Mouse (Mus musculus) heart, embryonic 10.5 days (tissue): ENCODE measurements around the gene Xbp1. TPM values are rescaled to one million over a fixed set of nuclear protein-coding genes. Genes with fewer than 3 reads are reported as not detected.
A peak's percentile ranks its signal among the peaks of the same experiment; 100 is the strongest.
"Not testable (repeated sequence)": the region's sequence is repeated elsewhere in the genome, so short reads cannot be mapped to it uniquely, and the experiment has no call there.

ENCODE experiments used
- DNase-seq: peaks from one replicate; pipeline ENCODE4 v3.0.0-alpha.2; 2017; ENCODE audit warnings: low spot score
- H3K27ac ChIP-seq: fragments of 300-500 bp; sonication (generic); 2 replicates; pipeline ENCODE4 v1.5.1; 2016; ENCODE audit warnings: mild to moderate bottlenecking
- H3K27me3 ChIP-seq: fragments of 300-500 bp; sonication (generic); 2 replicates; pipeline ENCODE4 v1.6.1; 2016; ENCODE audit warnings: mild to moderate bottlenecking; ENCODE audit not compliant: poor library complexity, insufficient read depth, severe bottlenecking
- H3K36me3 ChIP-seq: fragments of 300-500 bp; sonication (generic); 2 replicates; pipeline ENCODE4 v1.6.1; 2016; ENCODE audit warnings: mild to moderate bottlenecking, moderate library complexity
- H3K4me1 ChIP-seq: fragments of 300-500 bp; sonication (generic); 2 replicates; pipeline ENCODE4 v1.6.1; 2016; ENCODE audit warnings: mild to moderate bottlenecking
- H3K4me3 ChIP-seq: fragments of 300-500 bp; sonication (generic); 2 replicates; pipeline ENCODE4 v1.5.1; 2016; ENCODE audit warnings: mild to moderate bottlenecking, moderate library complexity
- H3K9me3 ChIP-seq: fragments of 300-500 bp; sonication (generic); 2 replicates; pipeline ENCODE4 v1.6.1; 2016; ENCODE audit warnings: mild to moderate bottlenecking, moderate library complexity
- WGBS: fragments of 180-500 bp; shearing (Covaris S2); methylation state at CpG from one replicate; pipeline ENCODE4 v1.1.7; 2016; 5-methylcytosine and 5-hydroxymethylcytosine counted together
- polyA plus RNA-seq: library from polyadenylated mRNA; unstranded; fragments of >200 nt; fragmentation: Nextera tagmentation; extraction: Ambion mirVana; gene quantifications from 2 replicates; pipeline ENCODE4 v1.2.1, GENCODE M21; 2016

Gene Xbp1
- polyA plus RNA-seq, result 131 and 174 TPM in 2 replicates

DNA sequence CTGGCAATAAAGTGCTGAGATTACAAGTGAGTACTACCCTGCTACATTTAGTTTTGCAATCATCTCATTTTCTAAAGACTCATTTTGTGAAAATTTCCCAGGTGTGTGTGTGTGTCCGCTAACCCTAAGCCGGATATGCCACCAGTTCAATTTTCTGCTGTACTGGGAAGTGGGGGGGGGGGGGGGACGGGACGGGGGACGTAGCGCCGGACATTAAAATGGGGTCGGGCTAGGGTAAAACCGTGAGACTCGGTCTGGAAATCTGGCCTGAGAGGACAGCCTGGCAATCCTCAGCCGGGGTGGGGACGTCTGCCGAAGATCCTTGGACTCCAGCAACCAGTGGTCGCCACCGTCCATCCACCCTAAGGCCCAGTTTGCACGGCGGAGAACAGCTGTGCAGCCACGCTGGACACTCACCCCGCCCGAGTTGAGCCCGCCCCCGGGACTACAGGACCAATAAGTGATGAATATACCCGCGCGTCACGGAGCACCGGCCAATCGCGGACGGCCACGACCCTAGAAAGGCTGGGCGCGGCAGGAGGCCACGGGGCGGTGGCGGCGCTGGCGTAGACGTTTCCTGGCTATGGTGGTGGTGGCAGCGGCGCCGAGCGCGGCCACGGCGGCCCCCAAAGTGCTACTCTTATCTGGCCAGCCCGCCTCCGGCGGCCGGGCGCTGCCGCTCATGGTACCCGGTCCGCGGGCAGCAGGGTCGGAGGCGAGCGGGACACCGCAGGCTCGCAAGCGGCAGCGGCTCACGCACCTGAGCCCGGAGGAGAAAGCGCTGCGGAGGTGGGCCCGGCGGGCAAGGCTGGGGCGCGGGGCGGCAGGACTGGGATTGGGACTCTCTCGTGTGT, at the start of gene Xbp1:
Gene Xbp1, plus strand, starts transcription at position 248 of the 854 bp plus-strand sequence.
- no peaks in the 10 kb centered on the region for H3K27me3 ChIP-seq
- peaks cover 34% of the 10 kb centered on the region for H3K36me3 ChIP-seq
- DNase-seq, result peak; percentile 99
- peak within 1 kb of the TSS; percentile 100 for H3K27ac ChIP-seq
- no peaks in the 10 kb centered on the region for H3K9me3 ChIP-seq
- H3K4me1 ChIP-seq, result peaks cover 23% of the 10 kb centered on the region
- WGBS, result under 1% methylated on average over 70 of the region's 72 CpGs
- peak within 1 kb of the TSS; percentile 100 for H3K4me3 ChIP-seq

DNA sequence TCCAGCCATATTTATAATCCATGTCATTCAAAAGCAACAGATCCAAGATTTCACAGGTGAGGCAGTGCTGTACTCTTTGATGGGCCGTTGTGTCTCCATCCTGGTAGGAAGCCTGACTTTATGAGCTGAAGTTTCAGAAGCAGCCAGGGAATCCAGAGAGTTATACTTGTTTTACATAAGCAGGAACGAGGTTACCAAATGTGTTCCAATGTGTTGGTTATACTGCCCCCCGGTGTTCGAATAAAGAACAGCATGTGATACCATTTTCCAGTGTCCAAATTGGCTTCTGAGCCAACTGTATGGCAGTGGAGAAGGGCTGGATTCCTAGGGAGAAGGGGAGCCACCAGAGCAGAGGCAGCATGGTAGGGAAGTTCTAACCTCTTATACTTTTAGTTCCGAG, 46.3 kb upstream of the Xbp1 start:
- H3K9me3 ChIP-seq, result no peaks in the 10 kb centered on the region
- H3K4me1 ChIP-seq, result no peaks in the 10 kb centered on the region
- WGBS, result 17% methylated on average over 5 of the region's 5 CpGs
- no peaks in the 10 kb centered on the region for H3K36me3 ChIP-seq
- H3K4me3 ChIP-seq, result no peak overlapping the region
- no peaks in the 10 kb centered on the region for H3K27me3 ChIP-seq
- DNase-seq, result peak; percentile 79
- H3K27ac ChIP-seq, result no peak overlapping the region

GRCm38 (mm10) chr11:5475556-5476118, 44.8 kb upstream of the Xbp1 start:
- H3K4me3 ChIP-seq, H3K4me1 ChIP-seq, H3K9me3 ChIP-seq, H3K27me3 ChIP-seq, DNase-seq, H3K36me3 ChIP-seq, H3K27ac ChIP-seq: not testable (repeated sequence)
- WGBS, result 97% methylated on average over 2 of the region's 2 CpGs

- H3K36me3 ChIP-seq, result no peaks in the 10 kb centered on the region
- WGBS, result 78% methylated on average over 4 of the region's 4 CpGs
- no peaks in the 10 kb centered on the region for H3K27me3 ChIP-seq
- H3K4me3 ChIP-seq, result no peak overlapping the region
- no peaks in the 10 kb centered on the region for H3K9me3 ChIP-seq
- H3K4me1 ChIP-seq, result no peaks in the 10 kb centered on the region
- DNase-seq, result no peak
- no peak overlapping the region for H3K27ac ChIP-seq
Measured at GRCm38 (mm10) chr11:5476806-5477205, 43.7 kb upstream of the Xbp1 start.

DNA sequence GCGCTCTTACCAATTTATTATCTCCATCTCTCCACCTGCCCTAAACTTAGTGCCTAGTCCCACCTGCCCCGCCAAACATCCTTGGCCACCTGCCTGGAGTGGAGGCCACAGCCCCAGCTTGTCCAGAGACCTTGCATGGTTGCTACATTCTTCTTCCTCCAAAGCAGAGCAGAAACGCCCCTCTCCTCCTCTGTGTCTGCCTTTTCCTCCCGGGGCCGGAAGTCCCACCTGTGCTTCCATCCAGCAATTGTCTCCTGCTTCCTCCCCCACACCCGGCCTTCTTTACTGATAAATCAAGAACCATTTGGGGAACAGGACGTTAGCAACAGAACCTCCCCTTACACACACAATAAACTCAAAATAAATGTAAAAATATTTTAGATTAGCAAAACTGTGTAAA, 42.3 kb upstream of the Xbp1 start:
- Histone ChIP-seq H3K9me3 (no peaks in the 10 kb centered on the region), H3K4me1 (no peaks in the 10 kb centered on the region), H3K4me3 (no peak overlapping the region), H3K27ac (no peak overlapping the region), H3K36me3 (no peaks in the 10 kb centered on the region), H3K27me3 (no peaks in the 10 kb centered on the region)
- DNase-seq, result no peak
- WGBS, result 74% methylated on average over 7 of the region's 7 CpGs

GRCm38 (mm10) chr11:5478831-5479230, 41.6 kb upstream of the Xbp1 start:
- Histone ChIP-seq H3K27ac (no peak overlapping the region), H3K27me3 (no peaks in the 10 kb centered on the region), H3K4me3 (no peak overlapping the region), H3K4me1 (no peaks in the 10 kb centered on the region), H3K36me3 (no peaks in the 10 kb centered on the region), H3K9me3 (no peaks in the 10 kb centered on the region)
- no peak for DNase-seq
- WGBS, result 84% methylated on average over 3 of the region's 3 CpGs

DNA sequence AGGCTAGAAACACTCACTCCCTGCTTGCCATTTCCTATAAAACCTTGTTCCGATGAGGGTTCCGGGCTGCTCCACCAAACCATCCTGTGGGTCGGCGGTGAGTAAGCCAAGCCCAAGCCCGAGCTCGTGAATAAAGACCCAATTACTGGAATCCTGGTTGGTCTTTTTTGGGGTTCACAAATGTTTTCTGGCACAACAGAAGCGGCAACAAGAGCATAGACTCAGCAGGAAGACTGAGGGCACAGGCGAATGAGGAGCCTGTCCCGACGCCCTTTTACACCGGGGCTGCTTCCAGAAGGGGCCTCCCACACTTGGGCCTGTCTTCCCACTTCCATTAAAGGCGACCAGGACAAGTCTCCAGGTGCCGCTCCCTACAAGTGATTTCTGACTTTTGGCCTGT, 37.9 kb upstream of the Xbp1 start:
- Histone ChIP-seq H3K36me3 (no peaks in the 10 kb centered on the region), H3K9me3 (no peaks in the 10 kb centered on the region), H3K4me3 (no peak overlapping the region), H3K4me1 (peaks cover 5% of the 10 kb centered on the region), H3K27ac (no peak overlapping the region), H3K27me3 (no peaks in the 10 kb centered on the region)
- WGBS, result 81% methylated on average over 13 of the region's 13 CpGs
- DNase-seq, result no peak

- no peaks in the 10 kb centered on the region for H3K27me3 ChIP-seq
- 16% methylated on average over 15 of the region's 15 CpGs for WGBS
- peak overlapping the region; percentile 83 for H3K27ac ChIP-seq
- DNase-seq, result peak; percentile 91
- H3K4me3 ChIP-seq, result peak overlapping the region; percentile 55
- H3K9me3 ChIP-seq, result no peaks in the 10 kb centered on the region
- no peaks in the 10 kb centered on the region for H3K36me3 ChIP-seq
- H3K4me1 ChIP-seq, result peaks cover 5% of the 10 kb centered on the region
Measured at GRCm38 (mm10) chr11:5485193-5486011, 35.1 kb upstream of the Xbp1 start.

GRCm38 (mm10) chr11:5489433-5489832, 31.0 kb upstream of the Xbp1 start:
- H3K27ac ChIP-seq, DNase-seq, H3K36me3 ChIP-seq, H3K9me3 ChIP-seq, H3K4me1 ChIP-seq, H3K27me3 ChIP-seq, H3K4me3 ChIP-seq: not testable (repeated sequence)
- WGBS, result 89% methylated on average over 10 of the region's 10 CpGs

- H3K9me3 ChIP-seq, result no peaks in the 10 kb centered on the region
- WGBS, result 83% methylated on average over 10 of the region's 10 CpGs
- H3K27me3 ChIP-seq, result no peaks in the 10 kb centered on the region
- H3K4me1 ChIP-seq, result no peaks in the 10 kb centered on the region
- DNase-seq, result no peak
- H3K4me3 ChIP-seq, result no peak overlapping the region
- no peak overlapping the region for H3K27ac ChIP-seq
- H3K36me3 ChIP-seq, result no peaks in the 10 kb centered on the region
Measured at GRCm38 (mm10) chr11:5490989-5491656, 29.3 kb upstream of the Xbp1 start.

GRCm38 (mm10) chr11:5491912-5492311, 28.5 kb upstream of the Xbp1 start:
- Histone ChIP-seq H3K27me3 (no peaks in the 10 kb centered on the region), H3K4me3 (no peak overlapping the region), H3K4me1 (no peaks in the 10 kb centered on the region), H3K27ac (no peak overlapping the region), H3K9me3 (no peaks in the 10 kb centered on the region), H3K36me3 (no peaks in the 10 kb centered on the region)
- DNase-seq, result no peak
- 41% methylated on average over 7 of the region's 7 CpGs for WGBS

DNA sequence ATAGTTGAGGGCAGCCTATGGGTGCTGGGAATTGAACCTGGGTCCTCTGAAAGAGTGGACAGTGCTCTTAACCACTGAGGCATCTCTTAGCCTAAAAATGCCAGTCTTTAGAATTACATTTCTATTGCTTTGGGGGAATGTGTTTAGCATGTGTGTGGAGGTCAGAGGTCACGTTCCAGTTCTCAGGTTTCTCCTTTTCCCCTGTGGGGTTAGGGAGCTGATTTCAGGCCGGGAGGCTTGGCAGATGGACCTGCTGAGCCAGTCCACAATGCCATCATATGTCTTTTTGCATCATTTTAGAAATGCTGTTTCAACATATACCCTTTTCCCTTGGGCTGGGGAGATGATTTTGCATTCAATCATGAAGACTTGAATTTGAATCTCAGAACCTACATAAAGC, 26.6 kb upstream of the Xbp1 start:
- H3K9me3 ChIP-seq, result no peaks in the 10 kb centered on the region
- H3K4me3 ChIP-seq, result no peak overlapping the region
- 64% methylated on average over 2 of the region's 2 CpGs for WGBS
- H3K27ac ChIP-seq, result no peak overlapping the region
- no peaks in the 10 kb centered on the region for H3K27me3 ChIP-seq
- no peak for DNase-seq
- peaks cover 6% of the 10 kb centered on the region; the same call in 1 of the 2 replicates for H3K4me1 ChIP-seq
- H3K36me3 ChIP-seq, result no peaks in the 10 kb centered on the region
